Mouse (Mus musculus) embryo, embryonic 11 days (tissue): Measurements from ENCODE around the gene Tapbpl.

ENCODE experiments used
- DNase-seq: peaks from one replicate; pipeline ENCODE4 v3.0.0-alpha.2; 2015

The Tapbpl gene

GRCm38 (mm10) chr6:125193390-125193789 lies 38.3 kb downstream of the Tapbpl start:
- DNase-seq: no peak

GRCm38 (mm10) chr6:125192841-125193240 lies 38.8 kb downstream of the Tapbpl start:
- DNase-seq: no peak

- DNase-seq: peak; percentile 97
Observed at GRCm38 (mm10) chr6:125192016-125192714, 39.5 kb downstream of the Tapbpl start.

GRCm38 (mm10) chr6:125191332-125192015 lies 40.2 kb downstream of the Tapbpl start, which contains the start of the genes Ncapd2 and Mrpl51:
Ncapd2 (minus strand) TSS chr6:125191701.
Mrpl51 (plus strand) TSS chr6:125191801.
- DNase-seq: peak; percentile 99

- peak; percentile 17 for DNase-seq
Observed at GRCm38 (mm10) chr6:125190816-125191215, 40.8 kb downstream of the Tapbpl start.

- no peak for DNase-seq
Observed at GRCm38 (mm10) chr6:125186203-125186602, 45.5 kb downstream of the Tapbpl start.

GRCm38 (mm10) chr6:125182133-125182532 lies 49.5 kb downstream of the Tapbpl start:
- no peak for DNase-seq

- DNase-seq: no peak
Observed at GRCm38 (mm10) chr6:125179601-125180000, 52.1 kb downstream of the Tapbpl start.

GRCm38 (mm10) chr6:125175469-125175868 lies 56.2 kb downstream of the Tapbpl start:
- DNase-seq: no peak
